12 mouse cellular contexts compared by ENCODE assay signal in the genomic region with DNA sequence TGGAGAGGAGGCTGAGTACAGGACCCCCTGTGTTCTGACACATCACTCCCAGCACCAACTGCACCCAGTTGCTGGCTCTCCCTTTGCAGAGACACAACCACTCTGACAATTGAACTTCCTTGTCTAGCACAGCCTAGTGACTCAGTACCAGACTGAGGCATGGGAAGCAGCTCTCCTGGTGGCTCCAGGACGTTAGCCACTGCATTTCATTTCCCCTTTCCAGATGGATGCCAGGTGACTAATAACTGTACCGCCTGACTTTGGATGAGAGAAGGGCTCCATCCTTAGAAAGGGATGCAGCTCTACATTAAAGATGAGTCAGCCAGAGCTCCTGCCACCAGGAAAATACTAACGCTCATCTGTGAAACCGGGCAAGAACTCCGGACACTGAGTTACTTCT.
"Had no signal": no experiment of that assay in that cellular context is flagged by ENCODE, and none has a peak within 500 bp of the region (broad histone marks: within the 10 kb centered on the region; RNA-seq: fewer than 3 reads in every experiment).

No protein-coding gene starts in this region.

- ATAC-seq: liver, postnatal 0 days; lung, postnatal 0 days had no signal

- DNase-seq: kidney, adult 9 months; kidney, postnatal 14 days; kidney, postnatal 4 days; left cerebral cortex, postnatal 4 days; liver, postnatal 0 days; lung, embryonic 14.5 days; lung, postnatal 36 days; midbrain, embryonic 14.5 days; right cerebral cortex, postnatal 25 days; spleen, adult 18-20 months; thymus, postnatal 4 days had no signal
